Mouse (Mus musculus) midbrain, embryonic 15.5 days (tissue): ENCODE results near the gene Cdk5rap1. TPM values are rescaled to one million over a fixed set of nuclear protein-coding genes. Genes with fewer than 3 reads are reported as not detected.
A peak's percentile ranks its signal among the peaks of the same experiment; 100 is the strongest.

Experiments used
- ATAC-seq: fragments of 200-750 bp; cut with Nextera tagmentation; replicated peaks from 2 replicates; pipeline ENCODE4 v1.8.0; 2017; ENCODE audit warnings: moderate TSS enrichment
- H3K27ac ChIP-seq: fragments of 300-500 bp; sonication (generic); 2 replicates; pipeline ENCODE4 v1.5.1; 2015; ENCODE audit warnings: mild to moderate bottlenecking, inconsistent platforms
- H3K27me3 ChIP-seq: fragments of 300-500 bp; sonication (generic); replicated peaks from 2 replicates; pipeline ENCODE4 v1.6.1; 2015; ENCODE audit warnings: inconsistent platforms
- H3K36me3 ChIP-seq: fragments of 300-500 bp; sonication (generic); replicated peaks from 2 replicates; pipeline ENCODE4 v1.6.1; 2015; ENCODE audit warnings: inconsistent platforms
- H3K4me1 ChIP-seq: fragments of 300-500 bp; sonication (generic); 2 replicates; pipeline ENCODE4 v1.6.1; 2015; ENCODE audit warnings: inconsistent platforms
- H3K4me2 ChIP-seq: fragments of 300-500 bp; sonication (generic); 2 replicates; pipeline ENCODE4 v1.6.1; 2015; ENCODE audit warnings: inconsistent platforms, mild to moderate bottlenecking, moderate library complexity
- H3K4me3 ChIP-seq: fragments of 300-500 bp; sonication (generic); 2 replicates; pipeline ENCODE4 v1.5.1; 2015; ENCODE audit warnings: mild to moderate bottlenecking, inconsistent platforms
- H3K9ac ChIP-seq: fragments of 300-500 bp; sonication (generic); 2 replicates; pipeline ENCODE4 v1.6.1; 2015; ENCODE audit warnings: mild to moderate bottlenecking, inconsistent platforms
- H3K9me3 ChIP-seq: fragments of 300-500 bp; sonication (generic); 2 replicates; pipeline ENCODE4 v1.6.1; 2016; ENCODE audit warnings: inconsistent platforms
- WGBS: fragments of 180-500 bp; shearing (Covaris S2); methylation state at CpG from one replicate; pipeline ENCODE4 v1.1.7; 2015; ENCODE audit warnings: mixed read lengths; 5-methylcytosine and 5-hydroxymethylcytosine counted together
- polyA plus RNA-seq: library from polyadenylated mRNA; unstranded; fragments of >200 nt; fragmentation: Nextera tagmentation; extraction: Ambion mirVana; gene quantifications from 2 replicates; pipeline ENCODE4 v1.2.1, GENCODE M21; 2015

Cdk5rap1 gene
- polyA plus RNA-seq, 1 experiment from 2014 or later = 16.5 TPM

- no peaks in the 10 kb centered on the region for H3K36me3 ChIP-seq
- H3K9me3 ChIP-seq = no peaks in the 10 kb centered on the region
- peak overlapping the region; percentile 17; the same call in 1 of the 2 replicates for H3K4me2 ChIP-seq
- peaks cover 26% of the 10 kb centered on the region for H3K4me1 ChIP-seq
- H3K27me3 ChIP-seq = no peaks in the 10 kb centered on the region
- H3K9ac ChIP-seq = no peak overlapping the region
- no peak for ATAC-seq
- WGBS = 45% methylated on average over 5 of the region's 5 CpGs
- no peak overlapping the region for H3K4me3 ChIP-seq
- no peak overlapping the region; the same call in 1 of the 2 replicates for H3K27ac ChIP-seq
Observed at GRCm38 (mm10) chr2:154405447-154405994, 32.7 kb upstream of the Cdk5rap1 start.

DNA sequence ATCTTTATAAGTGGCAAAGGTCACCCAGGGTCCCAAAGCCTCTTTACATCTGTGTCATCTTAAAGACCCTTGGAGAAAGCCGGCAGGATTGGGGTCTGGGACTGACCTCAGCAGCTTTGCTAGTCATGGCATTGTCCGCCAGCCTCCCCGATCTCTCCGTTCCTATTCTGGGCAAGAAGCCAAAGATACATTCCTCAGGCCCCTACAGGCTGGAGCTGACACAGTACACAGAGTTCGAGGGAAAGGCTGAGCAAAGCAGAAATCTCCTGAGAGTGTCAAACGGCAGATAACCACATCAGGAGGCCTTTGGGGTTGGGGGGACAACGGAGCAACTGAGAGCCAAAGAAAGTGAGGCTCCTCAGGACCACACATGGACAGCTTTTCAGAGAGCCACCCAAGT, 30.0 kb upstream of the Cdk5rap1 start:
- Histone ChIP-seq H3K4me3 (no peak overlapping the region), H3K4me1 (peaks cover 20% of the 10 kb centered on the region), H3K4me2 (no peak overlapping the region), H3K9ac (no peak overlapping the region), H3K36me3 (no peaks in the 10 kb centered on the region), H3K27ac (no peak overlapping the region), H3K9me3 (no peaks in the 10 kb centered on the region), H3K27me3 (no peaks in the 10 kb centered on the region)
- no peak for ATAC-seq
- WGBS = 19% methylated on average over 7 of the region's 7 CpGs

DNA sequence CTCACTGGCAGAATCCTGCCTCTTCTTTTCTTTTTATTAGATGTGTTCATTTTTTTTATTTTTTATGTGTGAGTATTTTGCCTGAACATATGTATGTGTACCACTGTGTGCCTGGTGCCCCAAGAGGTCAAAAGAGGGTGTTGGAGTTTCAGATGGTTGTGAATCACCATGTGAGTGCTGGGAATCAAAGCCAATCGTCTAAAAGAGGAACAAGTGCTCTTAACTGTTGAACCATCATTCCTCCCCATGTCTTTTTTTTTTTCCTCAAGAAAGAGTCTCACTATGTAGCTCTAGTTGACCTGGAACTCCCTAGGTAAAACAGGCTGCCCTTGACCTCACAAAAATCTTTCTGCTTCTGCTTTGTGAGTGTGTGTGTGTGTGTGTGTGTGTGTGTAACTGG, 29.2 kb upstream of the Cdk5rap1 start:
- Histone ChIP-seq H3K4me1 (peaks cover 14% of the 10 kb centered on the region; the same call in 1 of the 2 replicates), H3K36me3 (no peaks in the 10 kb centered on the region), H3K9ac (no peak overlapping the region), H3K9me3 (no peaks in the 10 kb centered on the region), H3K4me3 (no peak overlapping the region), H3K4me2 (no peak overlapping the region), H3K27me3 (no peaks in the 10 kb centered on the region), H3K27ac (no peak overlapping the region)
- ATAC-seq = no peak
- 74% methylated on average over 1 of the region's 1 CpGs for WGBS

- H3K27me3 ChIP-seq = no peaks in the 10 kb centered on the region
- no peaks in the 10 kb centered on the region for H3K4me1 ChIP-seq
- no peak for ATAC-seq
- H3K4me2 ChIP-seq = no peak overlapping the region
- H3K9ac ChIP-seq = no peak overlapping the region
- WGBS = 63% methylated on average over 2 of the region's 2 CpGs
- no peak overlapping the region for H3K27ac ChIP-seq
- H3K4me3 ChIP-seq = no peak overlapping the region
- no peaks in the 10 kb centered on the region for H3K36me3 ChIP-seq
- no peaks in the 10 kb centered on the region for H3K9me3 ChIP-seq
Observed at GRCm38 (mm10) chr2:154399325-154399724, 26.5 kb upstream of the Cdk5rap1 start.

DNA sequence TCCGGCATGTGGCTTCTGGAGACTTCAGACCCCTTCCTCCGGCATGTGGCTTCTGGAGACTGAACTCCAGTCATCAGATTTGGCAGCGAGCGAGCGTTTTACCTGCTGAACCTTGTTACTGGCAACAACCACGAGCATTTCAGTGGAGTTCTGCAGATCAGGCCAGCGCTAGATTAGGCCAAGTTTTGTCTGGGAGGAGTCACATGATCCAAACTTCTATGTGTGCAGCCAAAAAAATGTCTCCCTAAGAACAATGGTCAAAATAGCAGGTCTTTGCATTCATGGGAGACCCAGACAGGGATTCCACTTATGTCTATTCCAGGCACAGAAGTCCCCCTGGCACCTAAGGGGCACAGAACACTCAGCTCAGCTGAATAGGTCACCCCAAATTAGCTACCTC, 25.5 kb upstream of the Cdk5rap1 start:
- Histone ChIP-seq H3K27me3 (no peaks in the 10 kb centered on the region), H3K9ac (no peak overlapping the region), H3K4me2 (no peak overlapping the region), H3K27ac (no peak overlapping the region), H3K36me3 (no peaks in the 10 kb centered on the region), H3K4me3 (no peak overlapping the region), H3K4me1 (no peaks in the 10 kb centered on the region), H3K9me3 (no peaks in the 10 kb centered on the region)
- no peak for ATAC-seq
- 85% methylated on average over 7 of the region's 7 CpGs for WGBS

GRCm38 (mm10) chr2:154396529-154396928, 23.7 kb upstream of the Cdk5rap1 start:
- no peaks in the 10 kb centered on the region for H3K4me1 ChIP-seq
- H3K36me3 ChIP-seq = no peaks in the 10 kb centered on the region
- H3K9ac ChIP-seq = no peak overlapping the region
- no peak overlapping the region for H3K4me3 ChIP-seq
- no peak overlapping the region for H3K27ac ChIP-seq
- H3K27me3 ChIP-seq = no peaks in the 10 kb centered on the region
- H3K4me2 ChIP-seq = no peak overlapping the region
- H3K9me3 ChIP-seq = no peaks in the 10 kb centered on the region
- ATAC-seq = no peak
- 85% methylated on average over 2 of the region's 2 CpGs for WGBS

GRCm38 (mm10) chr2:154394602-154395001, 21.8 kb upstream of the Cdk5rap1 start:
- ATAC-seq = no peak
- H3K4me1 ChIP-seq = no peaks in the 10 kb centered on the region
- WGBS = 74% methylated on average over 3 of the region's 3 CpGs
- H3K4me2 ChIP-seq = no peak overlapping the region
- no peaks in the 10 kb centered on the region for H3K9me3 ChIP-seq
- H3K4me3 ChIP-seq = no peak overlapping the region
- H3K9ac ChIP-seq = no peak overlapping the region
- no peaks in the 10 kb centered on the region for H3K27me3 ChIP-seq
- no peak overlapping the region for H3K27ac ChIP-seq
- no peaks in the 10 kb centered on the region for H3K36me3 ChIP-seq

- H3K27ac ChIP-seq = no peak overlapping the region
- no peak for ATAC-seq
- no peaks in the 10 kb centered on the region for H3K9me3 ChIP-seq
- no peaks in the 10 kb centered on the region for H3K4me1 ChIP-seq
- no peaks in the 10 kb centered on the region for H3K27me3 ChIP-seq
- H3K9ac ChIP-seq = no peak overlapping the region
- no peak overlapping the region for H3K4me2 ChIP-seq
- no peaks in the 10 kb centered on the region for H3K36me3 ChIP-seq
- WGBS = 88% methylated on average over 11 of the region's 11 CpGs
- H3K4me3 ChIP-seq = no peak overlapping the region
Observed at GRCm38 (mm10) chr2:154390180-154390964, 17.6 kb upstream of the Cdk5rap1 start.

- no peaks in the 10 kb centered on the region for H3K9me3 ChIP-seq
- no peak overlapping the region for H3K9ac ChIP-seq
- H3K27ac ChIP-seq = no peak overlapping the region
- no peak overlapping the region for H3K4me3 ChIP-seq
- H3K36me3 ChIP-seq = no peaks in the 10 kb centered on the region
- no peak for ATAC-seq
- H3K4me2 ChIP-seq = no peak overlapping the region
- WGBS = 86% methylated on average over 7 of the region's 7 CpGs
- no peaks in the 10 kb centered on the region for H3K27me3 ChIP-seq
- H3K4me1 ChIP-seq = no peaks in the 10 kb centered on the region
Observed at GRCm38 (mm10) chr2:154379103-154379502, 6.3 kb upstream of the Cdk5rap1 start.

GRCm38 (mm10) chr2:154374807-154375601, 2.2 kb upstream of the Cdk5rap1 start:
- H3K9ac ChIP-seq = no peak overlapping the region
- ATAC-seq = no peak
- no peaks in the 10 kb centered on the region for H3K9me3 ChIP-seq
- H3K4me2 ChIP-seq = no peak overlapping the region
- H3K4me3 ChIP-seq = no peak overlapping the region
- H3K27me3 ChIP-seq = no peaks in the 10 kb centered on the region
- WGBS = 85% methylated on average over 6 of the region's 6 CpGs
- H3K4me1 ChIP-seq = peaks cover 10% of the 10 kb centered on the region
- H3K27ac ChIP-seq = no peak overlapping the region
- H3K36me3 ChIP-seq = no peaks in the 10 kb centered on the region

DNA sequence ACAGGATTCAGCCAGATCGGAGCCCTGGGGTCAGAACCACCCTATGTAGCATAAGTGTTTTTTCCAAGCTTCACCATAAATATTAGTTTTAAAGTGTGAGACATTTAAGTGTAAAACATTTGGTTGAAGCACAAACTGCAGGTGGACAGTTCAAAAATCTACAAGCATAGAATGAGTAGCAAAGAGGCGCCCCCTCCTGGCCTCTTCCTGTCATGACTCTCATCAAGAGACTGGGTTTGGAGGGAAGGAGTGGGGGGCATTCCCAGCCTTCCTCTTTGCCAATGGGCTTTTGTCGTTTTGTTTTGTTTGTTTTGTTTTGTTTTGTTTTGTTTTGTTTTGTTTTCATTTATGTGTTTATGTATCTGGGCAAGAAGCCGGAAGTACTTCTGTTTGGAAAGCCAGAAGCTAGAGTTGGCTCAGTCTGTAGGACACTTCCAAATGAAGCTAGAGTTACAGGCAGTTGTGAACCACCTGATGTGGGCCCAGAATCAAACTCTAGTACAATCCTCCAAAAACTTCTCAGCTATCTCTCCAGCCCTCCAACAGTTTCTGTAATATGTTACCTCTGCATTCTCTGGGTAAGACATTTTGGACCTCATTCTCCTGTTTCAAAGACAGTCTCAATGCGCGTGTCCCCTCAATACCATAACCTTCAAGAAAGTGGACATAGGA, 1.3 kb upstream of the Cdk5rap1 start:
- ATAC-seq = no peak
- no peaks in the 10 kb centered on the region for H3K27me3 ChIP-seq

More for the DNA sequence above, 1.3 kb upstream of the Cdk5rap1 start:
- Histone ChIP-seq H3K36me3 (no peaks in the 10 kb centered on the region), H3K4me3 (no peak overlapping the region), H3K9me3 (no peaks in the 10 kb centered on the region), H3K27ac (no peak overlapping the region), H3K4me1 (peaks cover 10% of the 10 kb centered on the region), H3K4me2 (no peak overlapping the region), H3K9ac (no peak overlapping the region)
- 62% methylated on average over 6 of the region's 6 CpGs for WGBS
